Mouse (Mus musculus) limb, embryonic 15.5 days (tissue): ENCODE measurements at regions not wholly inside any gene's neighbourhood (a gene's known extent, or its start where the extent isn't known, plus 50 kb on each side); places are given as distances from the start of the nearest gene placed in this dataset.

Experiments
- ATAC-seq: fragments of 200-750 bp; cut with Nextera tagmentation; 2 replicates; pipeline ENCODE4 v1.8.0; 2017; ENCODE audit warnings: low read depth, moderate TSS enrichment; ENCODE audit not compliant: insufficient number of reproducible peaks, low FRiP score, low TSS enrichment
- H3K27ac ChIP-seq: fragments of 300-500 bp; sonication (generic); 2 replicates; pipeline ENCODE4 v1.5.1; 2015; ENCODE audit warnings: moderate library complexity, mild to moderate bottlenecking, inconsistent platforms
- H3K27me3 ChIP-seq: fragments of 300-500 bp; sonication (generic); 2 replicates; pipeline ENCODE4 v1.6.1; 2015; ENCODE audit warnings: inconsistent platforms
- H3K36me3 ChIP-seq: fragments of 300-500 bp; sonication (generic); 2 replicates; pipeline ENCODE4 v1.6.1; 2015; ENCODE audit warnings: inconsistent platforms
- H3K4me1 ChIP-seq: fragments of 300-500 bp; sonication (generic); 2 replicates; pipeline ENCODE4 v1.6.1; 2015; ENCODE audit warnings: inconsistent platforms
- H3K4me2 ChIP-seq: fragments of 300-500 bp; sonication (generic); 2 replicates; pipeline ENCODE4 v1.6.1; 2015; ENCODE audit warnings: mild to moderate bottlenecking, inconsistent platforms
- H3K4me3 ChIP-seq: fragments of 300-500 bp; sonication (generic); 2 replicates; pipeline ENCODE4 v1.5.1; 2015; ENCODE audit warnings: mild to moderate bottlenecking, inconsistent platforms
- H3K9ac ChIP-seq: fragments of 300-500 bp; sonication (generic); 2 replicates; pipeline ENCODE4 v1.6.1; 2015; ENCODE audit warnings: inconsistent platforms
- H3K9me3 ChIP-seq: fragments of 300-500 bp; sonication (generic); 2 replicates; pipeline ENCODE4 v1.6.1; 2016; ENCODE audit warnings: inconsistent platforms
- WGBS: fragments of 180-500 bp; shearing (Covaris S2); methylation state at CpG from one replicate; pipeline ENCODE4 v1.1.7; 2015; 5-methylcytosine and 5-hydroxymethylcytosine counted together

DNA sequence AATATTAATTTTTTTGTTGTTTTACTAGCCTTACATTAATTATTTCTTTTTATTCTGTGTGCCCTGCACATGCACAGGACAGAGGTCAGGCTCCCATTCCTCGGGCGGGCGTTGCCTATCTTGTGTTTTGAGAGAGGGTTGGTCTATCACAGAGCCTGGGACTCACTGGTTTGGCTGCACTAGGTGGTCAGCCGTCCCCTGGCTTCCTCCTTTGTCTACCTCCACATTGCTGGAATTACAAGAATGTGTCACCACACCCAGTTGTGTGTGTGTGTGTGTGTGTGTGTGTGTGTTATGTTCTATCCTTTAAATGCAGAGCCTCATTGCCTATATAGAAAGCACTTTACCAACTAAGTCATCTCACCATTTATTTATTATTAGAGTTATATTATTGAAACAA, 478.5 kb downstream of the Zfp704 start:
- Histone ChIP-seq H3K4me2 (no peak overlapping the region), H3K4me3 (no peak overlapping the region), H3K9me3 (no peaks in the 10 kb centered on the region), H3K27me3 (no peaks in the 10 kb centered on the region), H3K36me3 (no peaks in the 10 kb centered on the region), H3K4me1 (no peaks in the 10 kb centered on the region), H3K9ac (no peak overlapping the region), H3K27ac (no peak overlapping the region)
- WGBS = 74% methylated on average over 4 of the region's 4 CpGs
- no peak for ATAC-seq

GRCm38 (mm10) chr3:9128407-9128806, 481.5 kb downstream of the Zfp704 start:
- H3K4me3 ChIP-seq = no peak overlapping the region
- 60% methylated on average over 4 of the region's 4 CpGs for WGBS
- no peaks in the 10 kb centered on the region for H3K36me3 ChIP-seq
- no peak overlapping the region for H3K4me2 ChIP-seq
- no peak overlapping the region for H3K9ac ChIP-seq
- H3K4me1 ChIP-seq = no peaks in the 10 kb centered on the region
- H3K9me3 ChIP-seq = no peaks in the 10 kb centered on the region
- ATAC-seq = no peak
- H3K27ac ChIP-seq = no peak overlapping the region
- no peaks in the 10 kb centered on the region for H3K27me3 ChIP-seq

- H3K36me3 ChIP-seq = no peaks in the 10 kb centered on the region
- no peak for ATAC-seq
- no peak overlapping the region for H3K4me3 ChIP-seq
- H3K9ac ChIP-seq = no peak overlapping the region
- 37% methylated on average over 5 of the region's 5 CpGs for WGBS
- H3K4me1 ChIP-seq = no peaks in the 10 kb centered on the region; the same call in 1 of the 2 replicates
- no peak overlapping the region for H3K4me2 ChIP-seq
- no peaks in the 10 kb centered on the region for H3K9me3 ChIP-seq
- no peak overlapping the region for H3K27ac ChIP-seq
- no peaks in the 10 kb centered on the region for H3K27me3 ChIP-seq
These were observed 486.8 kb downstream of the Zfp704 start for GRCm38 (mm10) chr3:9123079-9123478.

GRCm38 (mm10) chr3:9117913-9118312, 492.0 kb downstream of the Zfp704 start:
- H3K9me3 ChIP-seq = no peaks in the 10 kb centered on the region
- H3K4me1 ChIP-seq = peaks cover 5% of the 10 kb centered on the region
- no peak overlapping the region for H3K9ac ChIP-seq
- no peaks in the 10 kb centered on the region for H3K27me3 ChIP-seq
- H3K4me3 ChIP-seq = no peak overlapping the region
- ATAC-seq = no peak
- no peak overlapping the region for H3K27ac ChIP-seq
- H3K4me2 ChIP-seq = no peak overlapping the region
- H3K36me3 ChIP-seq = no peaks in the 10 kb centered on the region
- 79% methylated on average over 3 of the region's 3 CpGs for WGBS

GRCm38 (mm10) chr3:9113410-9113809, 496.5 kb downstream of the Zfp704 start:
- H3K4me3 ChIP-seq = no peak overlapping the region
- H3K36me3 ChIP-seq = no peaks in the 10 kb centered on the region
- H3K27me3 ChIP-seq = no peaks in the 10 kb centered on the region
- peaks cover 16% of the 10 kb centered on the region; the same call in 1 of the 2 replicates for H3K4me1 ChIP-seq
- no peaks in the 10 kb centered on the region for H3K9me3 ChIP-seq
- H3K9ac ChIP-seq = no peak overlapping the region
- 47% methylated on average over 5 of the region's 5 CpGs for WGBS
- H3K4me2 ChIP-seq = no peak overlapping the region
- H3K27ac ChIP-seq = no peak overlapping the region
- ATAC-seq = no peak

DNA sequence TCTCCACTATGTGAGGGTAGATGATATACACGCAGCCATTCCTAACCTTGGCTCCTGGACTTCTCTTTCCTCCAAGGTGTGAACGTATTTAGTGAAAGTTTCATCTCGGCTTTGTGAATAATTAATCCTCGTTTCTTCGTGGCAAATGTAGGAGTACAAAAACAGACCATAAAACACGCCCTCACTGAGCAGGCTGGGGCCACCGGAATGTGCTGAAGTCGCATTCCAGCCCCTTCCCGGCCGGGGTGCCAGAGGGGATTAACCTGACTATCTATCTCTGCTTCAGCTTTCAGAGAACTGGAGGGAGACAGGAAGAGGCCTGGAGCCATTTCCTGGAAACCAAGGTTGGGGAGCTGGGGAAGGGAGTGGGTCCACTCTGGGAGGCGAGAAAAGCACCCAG, 499.1 kb downstream of the Zfp704 start:
- Histone ChIP-seq H3K27ac (no peak overlapping the region), H3K4me2 (no peak overlapping the region), H3K4me1 (peaks cover 16% of the 10 kb centered on the region; the same call in 1 of the 2 replicates), H3K27me3 (no peaks in the 10 kb centered on the region), H3K36me3 (no peaks in the 10 kb centered on the region), H3K9me3 (no peaks in the 10 kb centered on the region), H3K4me3 (no peak overlapping the region), H3K9ac (no peak overlapping the region)
- no peak for ATAC-seq
- 25% methylated on average over 11 of the region's 11 CpGs for WGBS

- Histone ChIP-seq H3K9me3 (no peaks in the 10 kb centered on the region), H3K4me3 (no peak overlapping the region), H3K4me2 (no peak overlapping the region), H3K27me3 (no peaks in the 10 kb centered on the region), H3K9ac (no peak overlapping the region), H3K27ac (no peak overlapping the region), H3K4me1 (peaks cover 16% of the 10 kb centered on the region; the same call in 1 of the 2 replicates), H3K36me3 (no peaks in the 10 kb centered on the region)
- ATAC-seq = no peak
- WGBS = 43% methylated on average over 8 of the region's 8 CpGs
These were observed 499.9 kb downstream of the Zfp704 start for GRCm38 (mm10) chr3:9109991-9110390.

GRCm38 (mm10) chr3:9109485-9109884, 500.4 kb downstream of the Zfp704 start:
- H3K27ac ChIP-seq = no peak overlapping the region
- H3K4me2 ChIP-seq = no peak overlapping the region
- H3K27me3 ChIP-seq = no peaks in the 10 kb centered on the region
- WGBS = 87% methylated on average over 5 of the region's 5 CpGs
- H3K36me3 ChIP-seq = no peaks in the 10 kb centered on the region
- no peak overlapping the region for H3K4me3 ChIP-seq
- H3K9me3 ChIP-seq = no peaks in the 10 kb centered on the region
- peaks cover 16% of the 10 kb centered on the region; the same call in 1 of the 2 replicates for H3K4me1 ChIP-seq
- H3K9ac ChIP-seq = no peak overlapping the region
- no peak for ATAC-seq

DNA sequence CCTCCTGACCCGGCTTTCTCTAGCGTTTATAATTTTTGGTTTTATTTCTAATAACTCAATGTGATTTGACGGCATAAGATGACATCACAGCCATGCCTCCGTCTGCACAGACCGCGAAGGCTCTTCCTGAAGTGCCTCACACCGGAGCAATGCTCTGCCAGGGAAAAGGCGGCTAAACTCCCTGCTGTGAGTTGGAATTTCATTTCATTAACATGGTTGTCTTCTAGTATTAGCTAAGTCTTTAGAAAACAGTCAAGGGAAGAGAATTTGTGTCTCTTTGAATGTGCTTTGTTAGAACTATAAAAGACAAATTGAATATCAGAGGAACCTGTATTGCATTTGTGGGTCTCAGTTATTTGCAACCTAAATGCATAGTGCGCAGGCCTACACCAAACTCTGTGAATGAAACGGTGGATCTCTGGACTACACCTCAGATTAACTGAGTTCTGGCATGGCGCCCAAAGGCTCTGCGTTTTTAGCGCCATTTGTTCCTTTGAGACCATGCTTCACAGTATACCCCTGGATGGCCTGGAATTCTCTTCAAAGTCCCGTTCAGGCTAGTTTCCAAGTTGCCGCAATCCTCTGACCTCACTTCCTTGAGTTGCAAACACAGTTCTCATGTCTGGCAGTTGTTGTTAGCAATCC, 502.0 kb downstream of the Zfp704 start:
- H3K4me3 ChIP-seq = no peak overlapping the region
- peaks cover 11% of the 10 kb centered on the region; the same call in 1 of the 2 replicates for H3K4me1 ChIP-seq
- no peaks in the 10 kb centered on the region for H3K36me3 ChIP-seq
- H3K27ac ChIP-seq = no peak overlapping the region
- no peaks in the 10 kb centered on the region for H3K27me3 ChIP-seq
- WGBS = 69% methylated on average over 15 of the region's 15 CpGs
- no peak overlapping the region for H3K9ac ChIP-seq
- no peak overlapping the region for H3K4me2 ChIP-seq
- no peaks in the 10 kb centered on the region for H3K9me3 ChIP-seq
- no peak for ATAC-seq

GRCm38 (mm10) chr3:9105191-9105926, 504.5 kb downstream of the Zfp704 start:
- 54% methylated on average over 8 of the region's 8 CpGs for WGBS
- H3K9ac ChIP-seq = no peak overlapping the region
- ATAC-seq = no peak
- H3K27ac ChIP-seq = no peak overlapping the region
- no peak overlapping the region for H3K4me2 ChIP-seq
- H3K27me3 ChIP-seq = no peaks in the 10 kb centered on the region
- no peaks in the 10 kb centered on the region for H3K36me3 ChIP-seq
- H3K4me3 ChIP-seq = no peak overlapping the region
- H3K9me3 ChIP-seq = no peaks in the 10 kb centered on the region
- 0 out of 2 replicates have a peak, but pooled peaks cover 5% of the 10 kb centered on the region for H3K4me1 ChIP-seq

DNA sequence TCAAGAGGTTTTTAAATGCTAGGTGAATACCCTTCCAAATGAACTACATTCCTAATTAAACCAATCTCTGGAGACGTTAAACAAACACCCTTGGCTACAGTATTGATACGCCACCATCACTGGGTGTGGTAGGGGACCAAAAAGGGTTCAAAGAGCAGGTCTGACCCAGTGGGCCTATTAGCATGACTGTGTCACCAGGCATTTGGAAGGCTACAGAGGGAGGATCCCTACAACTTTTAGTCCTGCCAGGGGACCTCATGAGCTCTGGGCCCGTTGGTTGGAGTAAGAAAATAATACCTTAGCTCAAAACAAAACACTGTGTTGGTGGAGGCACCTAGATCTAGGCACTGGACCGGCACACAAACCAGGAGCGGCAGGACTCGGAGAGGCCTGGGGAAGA, 506.4 kb downstream of the Zfp704 start:
- Histone ChIP-seq H3K4me2 (no peak overlapping the region), H3K4me1 (0 out of 2 replicates have a peak, but pooled peaks cover 2% of the 10 kb centered on the region), H3K27ac (no peak overlapping the region), H3K4me3 (no peak overlapping the region), H3K9ac (no peak overlapping the region), H3K27me3 (no peaks in the 10 kb centered on the region), H3K36me3 (no peaks in the 10 kb centered on the region), H3K9me3 (no peaks in the 10 kb centered on the region)
- ATAC-seq = no peak
- WGBS = 77% methylated on average over 6 of the region's 6 CpGs

GRCm38 (mm10) chr3:9101240-9101639, 508.6 kb downstream of the Zfp704 start:
- Histone ChIP-seq H3K27ac (no peak overlapping the region), H3K4me3 (no peak overlapping the region), H3K36me3 (no peaks in the 10 kb centered on the region), H3K4me2 (no peak overlapping the region), H3K9ac (no peak overlapping the region), H3K9me3 (no peaks in the 10 kb centered on the region), H3K27me3 (no peaks in the 10 kb centered on the region), H3K4me1 (0 out of 2 replicates have a peak, but pooled peaks cover 2% of the 10 kb centered on the region)
- 50% methylated on average over 3 of the region's 3 CpGs for WGBS
- ATAC-seq = no peak
